Mouse (Mus musculus) midbrain, embryonic 11.5 days (tissue): ENCODE results near the gene Dhtkd1. TPM values are rescaled to one million over a fixed set of nuclear protein-coding genes. Genes with fewer than 3 reads are reported as not detected.
A peak's percentile ranks its signal among the peaks of the same experiment; 100 is the strongest.

Experiments used
- ATAC-seq: fragments of 200-750 bp; cut with Nextera tagmentation; 2 replicates; pipeline ENCODE4 v1.8.0; 2017; ENCODE audit warnings: moderate TSS enrichment, moderate library complexity; ENCODE audit not compliant: low FRiP score
- DNase-seq: peaks from one replicate; pipeline ENCODE4 v3.0.0; 2015; ENCODE audit warnings: low spot score; ENCODE audit errors: missing footprints
- H3K27ac ChIP-seq: fragments of 300-500 bp; sonication (generic); 2 replicates; pipeline ENCODE4 v1.5.1; 2014; ENCODE audit warnings: low read depth, low read length
- H3K27me3 ChIP-seq: fragments of 300-500 bp; sonication (generic); 2 replicates; pipeline ENCODE4 v1.6.1; 2014; ENCODE audit warnings: mild to moderate bottlenecking, low read length, moderate library complexity, mixed read lengths; ENCODE audit not compliant: control insufficient read depth, insufficient read depth
- H3K36me3 ChIP-seq: fragments of 300-500 bp; sonication (generic); 2 replicates; pipeline ENCODE4 v1.6.1; 2014; ENCODE audit warnings: mild to moderate bottlenecking, low read length, moderate library complexity, mixed read lengths; ENCODE audit not compliant: control insufficient read depth, insufficient read depth
- H3K4me1 ChIP-seq: fragments of 300-500 bp; sonication (generic); 2 replicates; pipeline ENCODE4 v1.6.1; 2014; ENCODE audit warnings: low read length; ENCODE audit not compliant: control insufficient read depth, insufficient read depth
- H3K4me2 ChIP-seq: fragments of 300-500 bp; sonication (generic); 2 replicates; pipeline ENCODE4 v1.6.1; 2014; ENCODE audit warnings: mild to moderate bottlenecking, moderate library complexity
- H3K4me3 ChIP-seq: fragments of 300-500 bp; sonication (generic); 2 replicates; pipeline ENCODE4 v1.5.1; 2014; ENCODE audit warnings: low read depth, low read length
- H3K9ac ChIP-seq: fragments of 300-500 bp; sonication (generic); 2 replicates; pipeline ENCODE4 v1.6.1; 2014; ENCODE audit warnings: low read length
- H3K9me3 ChIP-seq: fragments of 300-500 bp; sonication (generic); 2 replicates; pipeline ENCODE4 v1.6.1; 2016; ENCODE audit warnings: low read length; ENCODE audit not compliant: control insufficient read depth
- WGBS: fragments of 180-500 bp; shearing (Covaris S2); extraction: QIAGEN DNeasy Blood & Tissue Kit; methylation state at CpG from one replicate; pipeline ENCODE4 v1.1.7; 2014; 5-methylcytosine and 5-hydroxymethylcytosine counted together
- polyA plus RNA-seq: library from polyadenylated mRNA; unstranded; fragments of >200 nt; fragmentation: Nextera tagmentation; extraction: Ambion mirVana; gene quantifications from 2 replicates; pipeline ENCODE4 v1.2.1, GENCODE M21; 2014

The Dhtkd1 gene
- polyA plus RNA-seq, 1 experiment from 2014 or later = 1.4 TPM

DNA sequence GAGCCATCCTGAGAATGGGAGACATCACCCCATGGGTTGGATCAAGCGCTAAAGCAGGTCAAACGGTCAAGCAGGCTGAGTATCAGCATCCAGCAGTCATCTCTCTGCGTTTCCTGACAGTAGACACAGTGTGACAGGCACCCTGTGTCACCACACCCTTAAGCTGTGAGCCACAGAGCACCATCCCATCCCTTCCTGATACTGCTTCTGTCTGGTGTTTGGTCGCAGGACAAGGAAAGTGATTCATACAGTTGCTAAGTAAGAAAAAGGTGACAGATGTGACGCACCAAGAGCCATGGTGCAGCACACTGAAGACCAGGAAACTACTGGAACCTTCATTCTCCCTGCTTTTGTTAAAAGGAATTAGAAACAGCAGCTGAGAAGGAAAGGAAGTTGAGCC lies 53.7 kb downstream of the Dhtkd1 start:
- no peak for ATAC-seq
- Histone ChIP-seq H3K27ac (no peak overlapping the region), H3K36me3 (peaks cover 18% of the 10 kb centered on the region), H3K4me2 (no peak overlapping the region), H3K4me3 (no peak overlapping the region), H3K9ac (no peak overlapping the region), H3K27me3 (no peaks in the 10 kb centered on the region), H3K9me3 (no peaks in the 10 kb centered on the region), H3K4me1 (no peaks in the 10 kb centered on the region)
- no peak for DNase-seq
- WGBS = 93% methylated on average over 5 of the region's 5 CpGs

DNA sequence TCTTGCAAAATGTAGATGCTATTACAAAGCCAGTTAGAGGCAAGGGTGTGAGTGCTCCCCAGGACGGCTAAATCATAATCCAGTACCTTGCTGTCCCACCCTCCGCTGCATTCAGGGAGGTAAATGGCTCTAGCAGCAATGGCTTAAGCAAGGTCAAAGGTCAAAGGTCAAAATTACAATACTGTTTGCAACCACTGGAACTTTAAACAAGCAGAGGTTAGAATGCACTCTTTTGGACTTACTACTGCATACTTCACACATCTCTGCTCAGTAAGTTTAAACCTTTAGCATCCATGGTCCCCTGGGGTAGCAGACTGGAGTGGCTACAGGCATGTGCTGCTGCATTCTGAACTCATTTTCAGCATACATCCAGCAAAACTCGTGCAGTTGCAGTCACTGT lies 65.1 kb downstream of the Dhtkd1 start:
- Histone ChIP-seq H3K4me1 (no peaks in the 10 kb centered on the region), H3K27me3 (no peaks in the 10 kb centered on the region), H3K4me3 (no peak overlapping the region), H3K9me3 (no peaks in the 10 kb centered on the region), H3K9ac (no peak overlapping the region), H3K36me3 (peaks cover 24% of the 10 kb centered on the region), H3K4me2 (no peak overlapping the region), H3K27ac (no peak overlapping the region)
- ATAC-seq (no peak), DNase-seq (peak; percentile 86)
- 76% methylated on average over 3 of the region's 3 CpGs for WGBS

DNA sequence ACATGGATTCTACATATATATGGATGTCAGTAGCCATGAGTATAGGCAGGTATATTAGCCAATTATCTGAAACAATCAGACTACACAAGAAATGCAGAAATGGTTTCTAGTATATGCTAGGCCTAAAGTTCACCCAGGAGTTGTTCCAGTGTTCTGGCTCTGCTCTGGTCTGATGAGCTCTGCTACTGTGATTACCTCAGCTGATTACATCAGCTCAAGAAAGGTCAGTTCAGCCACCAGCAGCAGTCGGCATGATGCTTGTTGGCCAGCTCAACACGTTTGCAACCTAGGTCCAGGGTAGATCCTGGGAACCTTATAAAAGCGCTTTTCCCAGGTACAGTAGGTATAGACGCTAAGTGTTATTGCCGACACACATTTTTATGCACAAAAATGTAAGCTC lies 72.8 kb downstream of the Dhtkd1 start:
- H3K9me3 ChIP-seq = no peaks in the 10 kb centered on the region
- H3K36me3 ChIP-seq = peaks cover 17% of the 10 kb centered on the region
- H3K9ac ChIP-seq = no peak overlapping the region
- no peaks in the 10 kb centered on the region for H3K27me3 ChIP-seq
- H3K27ac ChIP-seq = no peak overlapping the region
- no peak for ATAC-seq
- no peak overlapping the region for H3K4me2 ChIP-seq
- H3K4me3 ChIP-seq = no peak overlapping the region
- no peak for DNase-seq
- 90% methylated on average over 5 of the region's 5 CpGs for WGBS
- no peaks in the 10 kb centered on the region for H3K4me1 ChIP-seq

DNA sequence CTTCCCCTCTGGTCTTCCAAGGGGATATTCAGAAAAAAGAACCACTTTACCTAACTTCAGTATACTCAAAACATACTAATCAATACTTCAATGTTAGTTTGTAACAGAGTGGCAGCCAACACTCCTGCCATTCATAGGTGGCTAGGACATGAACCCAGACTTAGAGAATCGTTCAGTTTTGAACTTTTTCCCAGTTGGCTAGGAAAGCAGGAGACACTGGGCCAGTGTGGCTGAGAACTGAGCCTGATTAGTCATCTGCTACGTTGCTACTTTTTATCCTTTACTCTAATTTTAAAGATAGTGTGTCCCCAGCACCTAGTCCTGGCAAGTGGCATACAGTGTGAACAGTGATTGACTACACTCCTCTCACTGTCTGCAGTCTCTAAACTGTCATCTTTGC lies 74.9 kb downstream of the Dhtkd1 start:
- Histone ChIP-seq H3K4me2 (no peak overlapping the region), H3K27me3 (no peaks in the 10 kb centered on the region), H3K27ac (no peak overlapping the region), H3K36me3 (peaks cover 11% of the 10 kb centered on the region), H3K4me1 (no peaks in the 10 kb centered on the region), H3K9me3 (no peaks in the 10 kb centered on the region), H3K9ac (no peak overlapping the region), H3K4me3 (no peak overlapping the region)
- ATAC-seq (no peak), DNase-seq (no peak)
- 89% methylated on average over 2 of the region's 2 CpGs for WGBS

DNA sequence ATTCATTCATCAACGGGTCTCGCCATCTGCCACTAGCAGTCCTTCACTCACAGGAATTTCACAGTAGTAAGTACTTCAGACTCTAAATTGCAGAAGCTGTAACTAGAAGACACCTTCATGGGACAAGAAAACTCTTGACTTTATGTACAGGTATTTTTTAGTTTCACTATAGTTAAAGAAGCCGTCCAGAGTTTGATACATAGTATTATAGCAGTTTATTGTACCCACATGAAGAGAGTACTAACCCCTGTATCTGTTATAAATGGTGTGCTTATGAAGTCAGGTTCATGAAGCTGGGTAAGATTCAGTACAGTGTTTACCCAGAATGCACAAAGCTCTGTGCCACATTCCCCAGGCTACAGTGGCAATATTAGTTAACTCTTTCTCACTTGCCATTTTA lies 79.8 kb downstream of the Dhtkd1 start, which contains the start of gene Gm13199:
TSS of gene Gm13199 (minus strand) at position 101 of the 400 bp plus-strand sequence.
- no peak for DNase-seq
- H3K27me3 ChIP-seq = no peaks in the 10 kb centered on the region
- no peak for ATAC-seq
- peaks cover 14% of the 10 kb centered on the region for H3K36me3 ChIP-seq
- no peak within 1 kb of the TSS for H3K4me3 ChIP-seq
- H3K9ac ChIP-seq = no peak within 1 kb of the TSS
- H3K4me2 ChIP-seq = no peak within 1 kb of the TSS
- no peaks in the 10 kb centered on the region for H3K9me3 ChIP-seq
- H3K4me1 ChIP-seq = no peaks in the 10 kb centered on the region
- 94% methylated on average over 3 of the region's 3 CpGs for WGBS
- H3K27ac ChIP-seq = no peak within 1 kb of the TSS

DNA sequence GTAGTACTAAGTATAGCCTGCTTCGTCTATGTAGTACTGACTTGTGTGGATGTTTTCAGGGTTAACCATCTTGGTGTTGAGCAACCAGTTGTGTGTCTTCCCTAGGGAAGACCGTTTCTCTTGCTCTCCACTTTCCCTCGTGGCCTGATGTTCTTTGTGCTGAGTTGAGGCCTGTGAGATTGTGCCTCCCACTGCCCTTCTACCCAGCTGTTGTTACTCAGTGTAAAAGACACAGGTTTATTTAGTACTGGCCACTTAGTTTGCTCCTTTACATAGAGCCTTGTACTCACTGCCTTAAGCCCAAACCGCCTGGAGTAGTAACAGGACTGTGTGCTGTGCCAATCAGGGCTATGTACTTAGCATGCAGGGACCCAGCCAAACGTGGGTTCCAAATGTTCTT lies 90.7 kb downstream of the Dhtkd1 start:
- Histone ChIP-seq H3K4me1 (no peaks in the 10 kb centered on the region), H3K9me3 (no peaks in the 10 kb centered on the region), H3K27ac (no peak overlapping the region), H3K4me2 (no peak overlapping the region), H3K9ac (no peak overlapping the region), H3K27me3 (no peaks in the 10 kb centered on the region), H3K4me3 (no peak overlapping the region), H3K36me3 (peaks cover 1% of the 10 kb centered on the region)
- ATAC-seq = no peak
- 88% methylated on average over 5 of the region's 5 CpGs for WGBS
- DNase-seq = no peak

DNA sequence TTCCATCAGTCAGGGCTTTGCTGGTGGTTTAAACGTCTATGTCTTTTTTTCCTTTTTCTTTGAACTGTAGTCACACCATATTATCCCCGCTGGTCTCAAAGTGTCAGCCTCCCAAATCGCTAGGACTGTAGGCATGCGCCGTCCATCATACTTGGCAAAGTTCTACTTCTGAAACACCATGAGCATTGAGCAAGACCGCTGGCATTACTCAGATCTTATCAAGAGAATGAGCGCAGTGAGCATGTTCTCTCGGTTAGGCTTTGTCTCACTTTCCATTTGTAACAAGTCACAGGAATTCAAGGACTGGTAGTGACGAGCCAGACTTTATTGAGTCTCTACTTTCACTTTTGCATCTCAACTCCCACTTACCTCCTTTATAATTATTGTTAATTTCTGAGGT lies 91.5 kb downstream of the Dhtkd1 start:
- Histone ChIP-seq H3K9me3 (no peaks in the 10 kb centered on the region), H3K4me1 (peaks cover 5% of the 10 kb centered on the region), H3K36me3 (no peaks in the 10 kb centered on the region), H3K9ac (no peak overlapping the region), H3K4me3 (no peak overlapping the region), H3K27ac (no peak overlapping the region), H3K27me3 (no peaks in the 10 kb centered on the region), H3K4me2 (no peak overlapping the region)
- ATAC-seq = no peak
- WGBS = 93% methylated on average over 9 of the region's 9 CpGs
- DNase-seq = no peak

Other genes starting within 250 kb of the Dhtkd1 start
- gene Camk1d, start 228.3 kb downstream of the Dhtkd1 start, polyA plus RNA-seq = 1.8 and 2.0 TPM in 2 replicates
- gene Nudt5, start 97.8 kb downstream of the Dhtkd1 start, polyA plus RNA-seq = 89.7 and 95.4 TPM in 2 replicates
- gene Cdc123, start 97.6 kb downstream of the Dhtkd1 start, polyA plus RNA-seq = 287 and 341 TPM in 2 replicates
- 2.2 and 2.5 TPM in 2 replicates for gene Gm13199, start 79.9 kb downstream of the Dhtkd1 start, polyA plus RNA-seq
- gene Sec61a2, start 47.4 kb downstream of the Dhtkd1 start, polyA plus RNA-seq = 74.7 and 85.6 TPM in 2 replicates
- 13.2 and 14.0 TPM in 2 replicates for gene Upf2, start 8.7 kb upstream of the Dhtkd1 start, polyA plus RNA-seq
- 2.5 and 3.5 TPM in 2 replicates for gene Proser2, start 187.4 kb upstream of the Dhtkd1 start, polyA plus RNA-seq